Mouse (Mus musculus): ENCODE measurements at regions not wholly inside any gene's neighbourhood (a gene's known extent, or its start where the extent isn't known, plus 50 kb on each side); places are given as distances from the start of the nearest gene placed in this dataset.

GRCm38 (mm10) chr15:97612325-97612724, 93.3 kb downstream of the Rpap3 start:
- TF ChIP-seq CTCF (IDR thresholded peaks at IDR 0.05; ENCODE audit: low read depth, low read length) (no peak), GATA2 (IDR thresholded peaks at IDR 0.05; ENCODE audit: borderline replicate concordance, low read depth, low read length) (no peak), TAL1 (conservative IDR thresholded peaks at IDR 0.05; ENCODE audit: low read depth, low read length) (no peak), POLR2AphosphoS5 (IDR thresholded peaks at IDR 0.05; ENCODE audit: insufficient replicate concordance, low read depth, low read length) (no peak), GATA1 (IDR thresholded peaks at IDR 0.05; ENCODE audit: borderline replicate concordance, low read length) (no peak)
